Mouse (Mus musculus) forebrain, embryonic 12.5 days (tissue): Measurements from ENCODE around the gene Stat5b. TPM values are rescaled to one million over a fixed set of nuclear protein-coding genes. Genes with fewer than 3 reads are reported as not detected.
"Not testable (repeated sequence)": the region's sequence is repeated elsewhere in the genome, so short reads cannot be mapped to it uniquely, and the experiment has no call there.

Experiments
- ATAC-seq: fragments of 200-750 bp; cut with Nextera tagmentation; 2 replicates; pipeline ENCODE4 v1.8.0; 2017; ENCODE audit warnings: moderate TSS enrichment; ENCODE audit not compliant: low FRiP score
- H3K27ac ChIP-seq: fragments of 300-500 bp; sonication (generic); 2 replicates; pipeline ENCODE4 v1.5.1; 2016; ENCODE audit warnings: mild to moderate bottlenecking
- H3K27me3 ChIP-seq: fragments of 300-500 bp; sonication (generic); 2 replicates; pipeline ENCODE4 v1.6.1; 2016; ENCODE audit warnings: mild to moderate bottlenecking
- H3K36me3 ChIP-seq: fragments of 300-500 bp; sonication (generic); replicated peaks from 2 replicates; pipeline ENCODE4 v1.6.1; 2016; ENCODE audit warnings: mild to moderate bottlenecking
- H3K4me1 ChIP-seq: fragments of 300-500 bp; sonication (generic); 2 replicates; pipeline ENCODE4 v1.6.1; 2016
- H3K4me2 ChIP-seq: fragments of 300-500 bp; sonication (generic); 2 replicates; pipeline ENCODE4 v1.6.1; 2016; ENCODE audit warnings: mild to moderate bottlenecking, moderate library complexity
- H3K4me3 ChIP-seq: fragments of 300-500 bp; sonication (generic); replicated peaks from 2 replicates; pipeline ENCODE4 v1.5.1; 2016; ENCODE audit warnings: mild to moderate bottlenecking
- H3K9ac ChIP-seq: fragments of 300-500 bp; sonication (generic); 2 replicates; pipeline ENCODE4 v1.6.1; 2016; ENCODE audit warnings: mild to moderate bottlenecking
- H3K9me3 ChIP-seq: fragments of 300-500 bp; sonication (generic); 2 replicates; pipeline ENCODE4 v1.6.1; 2016
- WGBS: fragments of 180-500 bp; shearing (Covaris S2); methylation state at CpG from one replicate; pipeline ENCODE4 v1.1.7; 2016; 5-methylcytosine and 5-hydroxymethylcytosine counted together
- polyA plus RNA-seq: library from polyadenylated mRNA; unstranded; fragments of >200 nt; fragmentation: Nextera tagmentation; extraction: Ambion mirVana; gene quantifications from 2 replicates; pipeline ENCODE4 v1.2.1, GENCODE M21; 2016

The Stat5b gene
- polyA plus RNA-seq, 1 experiment from 2014 or later, result 16.6 TPM

- Histone ChIP-seq H3K27me3 (no peaks in the 10 kb centered on the region), H3K36me3 (peaks cover 9% of the 10 kb centered on the region; the same call in 1 of the 2 replicates), H3K4me2 (no peak overlapping the region), H3K4me1 (no peaks in the 10 kb centered on the region), H3K27ac (no peak overlapping the region), H3K9ac (no peak overlapping the region), H3K4me3 (no peak overlapping the region), H3K9me3 (no peaks in the 10 kb centered on the region)
- WGBS, result 95% methylated on average over 2 of the region's 2 CpGs
- no peak for ATAC-seq
These were observed 55.1 kb downstream of the Stat5b start for GRCm38 (mm10) chr11:100795386-100795785.

GRCm38 (mm10) chr11:100791457-100792049, 59.0 kb downstream of the Stat5b start:
- Histone ChIP-seq H3K36me3 (peaks cover 5% of the 10 kb centered on the region), H3K9me3 (no peaks in the 10 kb centered on the region), H3K4me1 (no peaks in the 10 kb centered on the region), H3K9ac (no peak overlapping the region), H3K27ac (no peak overlapping the region), H3K4me3 (no peak overlapping the region), H3K4me2 (no peak overlapping the region), H3K27me3 (no peaks in the 10 kb centered on the region)
- no peak for ATAC-seq
- 75% methylated on average over 2 of the region's 2 CpGs for WGBS

GRCm38 (mm10) chr11:100790644-100791043, 59.9 kb downstream of the Stat5b start:
- H3K9ac ChIP-seq, H3K4me3 ChIP-seq, H3K4me1 ChIP-seq, H3K9me3 ChIP-seq, ATAC-seq, H3K27me3 ChIP-seq, H3K36me3 ChIP-seq, H3K4me2 ChIP-seq, H3K27ac ChIP-seq: not testable (repeated sequence)
- 86% methylated on average over 9 of the region's 9 CpGs for WGBS

- no peak for ATAC-seq
These were observed 60.8 kb downstream of the Stat5b start for GRCm38 (mm10) chr11:100789702-100790101.

GRCm38 (mm10) chr11:100785774-100786173, 64.8 kb downstream of the Stat5b start:
- no peak overlapping the region for H3K4me2 ChIP-seq
- no peaks in the 10 kb centered on the region for H3K27me3 ChIP-seq
- H3K9me3 ChIP-seq, result no peaks in the 10 kb centered on the region
- no peak overlapping the region for H3K9ac ChIP-seq
- H3K27ac ChIP-seq, result no peak overlapping the region
- ATAC-seq, result no peak
- peaks cover 20% of the 10 kb centered on the region for H3K36me3 ChIP-seq
- no peaks in the 10 kb centered on the region for H3K4me1 ChIP-seq
- no peak overlapping the region for H3K4me3 ChIP-seq
- WGBS, result 95% methylated on average over 2 of the region's 2 CpGs

More at GRCm38 (mm10) chr11:100789702-100790101, 60.8 kb downstream of the Stat5b start:
- Histone ChIP-seq H3K27me3 (no peaks in the 10 kb centered on the region), H3K36me3 (peaks cover 4% of the 10 kb centered on the region; the same call in 1 of the 2 replicates), H3K4me2 (no peak overlapping the region), H3K27ac (no peak overlapping the region), H3K4me3 (no peak overlapping the region), H3K9ac (no peak overlapping the region), H3K4me1 (no peaks in the 10 kb centered on the region), H3K9me3 (no peaks in the 10 kb centered on the region)
- WGBS, result 82% methylated on average over 3 of the region's 3 CpGs

- H3K4me1 ChIP-seq, result no peaks in the 10 kb centered on the region
- H3K4me2 ChIP-seq, result no peak overlapping the region
- 87% methylated on average over 8 of the region's 8 CpGs for WGBS
- no peak overlapping the region for H3K27ac ChIP-seq
- ATAC-seq, result no peak
- H3K9me3 ChIP-seq, result no peaks in the 10 kb centered on the region
- H3K36me3 ChIP-seq, result peaks cover 20% of the 10 kb centered on the region
- H3K4me3 ChIP-seq, result no peak overlapping the region
- no peaks in the 10 kb centered on the region for H3K27me3 ChIP-seq
- no peak overlapping the region for H3K9ac ChIP-seq
These were observed 66.2 kb downstream of the Stat5b start for GRCm38 (mm10) chr11:100784286-100784685.

GRCm38 (mm10) chr11:100782568-100782967, 68.0 kb downstream of the Stat5b start:
- Histone ChIP-seq H3K9me3 (no peaks in the 10 kb centered on the region), H3K9ac (no peak overlapping the region), H3K27ac (no peak overlapping the region), H3K27me3 (no peaks in the 10 kb centered on the region), H3K4me3 (no peak overlapping the region), H3K4me2 (no peak overlapping the region), H3K4me1 (no peaks in the 10 kb centered on the region), H3K36me3 (peaks cover 20% of the 10 kb centered on the region)
- no peak for ATAC-seq
- 90% methylated on average over 13 of the region's 13 CpGs for WGBS

GRCm38 (mm10) chr11:100781763-100782475, 68.6 kb downstream of the Stat5b start:
- 93% methylated on average over 15 of the region's 15 CpGs for WGBS
- no peak overlapping the region for H3K9ac ChIP-seq
- H3K9me3 ChIP-seq, result no peaks in the 10 kb centered on the region
- no peaks in the 10 kb centered on the region for H3K27me3 ChIP-seq
- H3K4me1 ChIP-seq, result no peaks in the 10 kb centered on the region
- H3K36me3 ChIP-seq, result peaks cover 20% of the 10 kb centered on the region
- H3K4me2 ChIP-seq, result no peak overlapping the region
- no peak overlapping the region for H3K27ac ChIP-seq
- H3K4me3 ChIP-seq, result no peak overlapping the region
- no peak for ATAC-seq

GRCm38 (mm10) chr11:100780247-100780646, 70.3 kb downstream of the Stat5b start:
- 77% methylated on average over 8 of the region's 8 CpGs for WGBS
- H3K27ac ChIP-seq, result no peak overlapping the region

GRCm38 (mm10) chr11:100778069-100778468, 72.5 kb downstream of the Stat5b start:
- Histone ChIP-seq H3K4me3 (no peak overlapping the region), H3K27me3 (no peaks in the 10 kb centered on the region), H3K27ac (no peak overlapping the region), H3K4me2 (no peak overlapping the region), H3K9me3 (no peaks in the 10 kb centered on the region), H3K36me3 (peaks cover 11% of the 10 kb centered on the region; the same call in 1 of the 2 replicates), H3K9ac (no peak overlapping the region), H3K4me1 (no peaks in the 10 kb centered on the region)
- no peak for ATAC-seq
- WGBS, result 81% methylated on average over 3 of the region's 3 CpGs

More at GRCm38 (mm10) chr11:100780247-100780646, 70.3 kb downstream of the Stat5b start:
- no peak for ATAC-seq
- H3K27me3 ChIP-seq, result no peaks in the 10 kb centered on the region
- H3K36me3 ChIP-seq, result peaks cover 17% of the 10 kb centered on the region
- H3K9ac ChIP-seq, result no peak overlapping the region
- H3K4me2 ChIP-seq, result no peak overlapping the region
- no peak overlapping the region for H3K4me3 ChIP-seq
- no peaks in the 10 kb centered on the region for H3K4me1 ChIP-seq
- H3K9me3 ChIP-seq, result no peaks in the 10 kb centered on the region

- WGBS, result 88% methylated on average over 10 of the region's 10 CpGs
- H3K9ac ChIP-seq, result no peak overlapping the region
- H3K4me1 ChIP-seq, result peaks cover 2% of the 10 kb centered on the region; the same call in 1 of the 2 replicates
- no peaks in the 10 kb centered on the region for H3K9me3 ChIP-seq
- no peak overlapping the region for H3K27ac ChIP-seq
- no peaks in the 10 kb centered on the region for H3K27me3 ChIP-seq
- no peak for ATAC-seq
- no peak overlapping the region for H3K4me2 ChIP-seq
- H3K36me3 ChIP-seq, result no peaks in the 10 kb centered on the region
- no peak overlapping the region for H3K4me3 ChIP-seq
These were observed 74.6 kb downstream of the Stat5b start for GRCm38 (mm10) chr11:100775921-100776320.

- Histone ChIP-seq H3K4me1 (peaks cover 6% of the 10 kb centered on the region; the same call in 1 of the 2 replicates), H3K4me2 (no peak overlapping the region), H3K27ac (no peak overlapping the region), H3K36me3 (no peaks in the 10 kb centered on the region), H3K4me3 (no peak overlapping the region), H3K27me3 (no peaks in the 10 kb centered on the region), H3K9ac (no peak overlapping the region), H3K9me3 (no peaks in the 10 kb centered on the region)
- no peak for ATAC-seq
- 78% methylated on average over 4 of the region's 4 CpGs for WGBS
These were observed 76.3 kb downstream of the Stat5b start for GRCm38 (mm10) chr11:100774261-100774660.
